Mouse (Mus musculus): ENCODE results near the gene Atf1. TPM values are rescaled to one million over a fixed set of nuclear protein-coding genes. Genes with fewer than 3 reads are reported as not detected.

Atf1 gene
- total and polyA plus RNA-seq, 2 experiments, result 11.2 to 36.3 TPM

- no peaks in the 10 kb centered on the region for H3K4me1 ChIP-seq (ENCODE audit: control insufficient read depth, insufficient read depth, low read length)
- no peak overlapping the region for H3K4me3 ChIP-seq (ENCODE audit: insufficient read depth, low read depth, low read length)
- no peaks in the 10 kb centered on the region for H3K27me3 ChIP-seq (ENCODE audit: control insufficient read depth, insufficient read depth, low read length)
- H3K27ac ChIP-seq (replicated peaks; ENCODE audit: insufficient read depth, low read depth, low read length), result no peak overlapping the region
- no peak overlapping the region for H3K9ac ChIP-seq (ENCODE audit: low read depth, low read length)
- no peak for DNase-seq (ENCODE audit: extremely low read depth, low read depth, low spot score)
- H3K36me3 ChIP-seq (ENCODE audit: control insufficient read depth, insufficient read depth, low read length), result no peaks in the 10 kb centered on the region
- no peaks in the 10 kb centered on the region for H3K79me2 ChIP-seq (ENCODE audit: control insufficient read depth, insufficient read depth, low read length)
- WGBS, result 96% methylated on average over 4 of the region's 4 CpGs
- TF ChIP-seq CTCF (IDR thresholded peaks at IDR 0.05; ENCODE audit: low read depth, low read length), result no peak
- no peak for TF ChIP-seq POLR2A (IDR thresholded peaks at IDR 0.05; ENCODE audit: extremely low read depth, insufficient read depth, low read length)
Measured at GRCm38 (mm10) chr15:100276403-100276802, 48.8 kb downstream of the Atf1 start.

DNA sequence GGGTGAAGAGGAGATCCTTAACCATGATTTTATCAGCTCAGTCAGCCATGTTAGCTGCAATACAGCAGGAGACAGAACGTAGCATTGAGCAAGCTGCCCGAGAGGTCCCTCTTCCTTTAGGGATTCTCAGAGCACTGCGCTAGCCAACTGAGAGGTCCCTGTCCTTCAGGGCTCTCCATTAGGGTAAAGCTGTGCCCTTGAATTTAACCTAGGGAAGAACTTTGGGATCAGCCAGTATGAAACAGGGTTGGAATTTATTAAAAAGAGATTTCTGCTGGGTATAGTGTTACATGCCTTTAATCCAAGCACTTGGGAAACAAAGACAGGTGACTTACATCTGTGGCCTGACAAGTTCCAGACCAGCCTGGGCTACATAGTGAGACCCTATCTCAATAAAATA is 50.0 kb downstream of the Atf1 start:
- Histone ChIP-seq H3K4me3 (ENCODE audit: insufficient read depth, low read depth, low read length) (no peak overlapping the region), H3K27ac (replicated peaks; ENCODE audit: insufficient read depth, low read depth, low read length) (no peak overlapping the region), H3K79me2 (ENCODE audit: control insufficient read depth, insufficient read depth, low read length) (no peaks in the 10 kb centered on the region), H3K9ac (ENCODE audit: low read depth, low read length) (no peak overlapping the region), H3K4me1 (ENCODE audit: control insufficient read depth, insufficient read depth, low read length) (no peaks in the 10 kb centered on the region), H3K27me3 (ENCODE audit: control insufficient read depth, insufficient read depth, low read length) (no peaks in the 10 kb centered on the region), H3K36me3 (ENCODE audit: control insufficient read depth, insufficient read depth, low read length) (no peaks in the 10 kb centered on the region)
- TF ChIP-seq POLR2A (IDR thresholded peaks at IDR 0.05; ENCODE audit: extremely low read depth, insufficient read depth, low read length), result no peak
- TF ChIP-seq CTCF (IDR thresholded peaks at IDR 0.05; ENCODE audit: low read depth, low read length), result no peak
- DNase-seq (ENCODE audit: extremely low read depth, low read depth, low spot score), result no peak
- WGBS, result 98% methylated on average over 3 of the region's 3 CpGs

DNA sequence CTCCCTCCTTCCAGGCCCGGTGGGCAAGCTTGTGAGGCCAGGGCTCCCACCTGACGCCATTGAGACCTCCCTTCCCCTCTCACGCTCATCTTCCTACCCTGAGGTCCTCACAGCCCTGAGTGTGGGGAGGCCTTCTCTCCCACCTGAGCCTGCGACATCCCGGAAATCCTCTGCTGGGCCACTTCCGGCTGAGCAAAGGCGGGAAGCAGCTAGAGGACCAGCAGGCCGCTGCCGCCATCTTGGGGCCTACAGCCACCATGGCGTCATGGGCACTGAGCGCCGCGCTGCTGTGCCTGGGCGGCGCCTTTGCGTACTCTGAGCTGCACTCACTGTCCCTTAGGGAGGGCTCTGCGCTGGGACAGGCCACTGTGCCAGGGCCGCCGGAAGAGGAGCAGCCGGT is 53.0 kb downstream of the Atf1 start, which contains the start of gene Tmprss12:
Gene Tmprss12 (plus strand): TSS at position 212 of the 400 bp plus-strand sequence.
- H3K27me3 ChIP-seq (ENCODE audit: control insufficient read depth, insufficient read depth, low read length), result no peaks in the 10 kb centered on the region
- no peaks in the 10 kb centered on the region for H3K79me2 ChIP-seq (ENCODE audit: control insufficient read depth, insufficient read depth, low read length)
- no peak within 1 kb of the TSS for H3K4me3 ChIP-seq (ENCODE audit: insufficient read depth, low read depth, low read length)
- TF ChIP-seq CTCF (IDR thresholded peaks at IDR 0.05; ENCODE audit: low read depth, low read length) (no peak), POLR2A (IDR thresholded peaks at IDR 0.05; ENCODE audit: extremely low read depth, insufficient read depth, low read length) (no peak)
- H3K9ac ChIP-seq (ENCODE audit: low read depth, low read length), result no peak within 1 kb of the TSS
- WGBS, result 96% methylated on average over 20 of the region's 20 CpGs
- no peaks in the 10 kb centered on the region for H3K36me3 ChIP-seq (ENCODE audit: control insufficient read depth, insufficient read depth, low read length)
- no peak for DNase-seq (ENCODE audit: extremely low read depth, low read depth, low spot score)
- H3K4me1 ChIP-seq (ENCODE audit: control insufficient read depth, insufficient read depth, low read length), result no peaks in the 10 kb centered on the region
- no peak within 1 kb of the TSS for H3K27ac ChIP-seq (replicated peaks; ENCODE audit: insufficient read depth, low read depth, low read length)

DNA sequence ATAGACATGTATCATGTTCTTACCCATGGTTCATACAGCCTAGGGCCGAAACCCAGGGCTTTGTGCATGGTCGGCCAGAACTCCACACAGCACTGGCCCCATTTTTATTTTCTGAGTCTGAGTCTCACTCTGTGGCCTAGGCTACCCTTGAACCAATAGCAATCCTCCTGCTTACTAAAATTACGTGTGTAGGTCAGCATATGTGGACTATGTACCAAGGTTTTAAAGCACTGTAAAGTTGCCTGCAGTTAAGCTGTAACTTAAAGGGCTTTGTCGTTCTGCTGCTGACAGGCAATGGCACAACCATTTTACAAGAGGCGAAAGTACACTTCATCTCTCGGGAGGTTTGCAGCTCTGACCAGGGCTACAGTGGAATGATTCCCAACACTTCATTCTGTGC is 61.4 kb downstream of the Atf1 start:
- no peaks in the 10 kb centered on the region for H3K79me2 ChIP-seq (ENCODE audit: control insufficient read depth, insufficient read depth, low read length)
- no peaks in the 10 kb centered on the region for H3K27me3 ChIP-seq (ENCODE audit: control insufficient read depth, insufficient read depth, low read length)
- no peaks in the 10 kb centered on the region for H3K4me1 ChIP-seq (ENCODE audit: control insufficient read depth, insufficient read depth, low read length)
- DNase-seq (ENCODE audit: extremely low read depth, low read depth, low spot score), result no peak
- H3K27ac ChIP-seq (replicated peaks; ENCODE audit: insufficient read depth, low read depth, low read length), result no peak overlapping the region
- H3K36me3 ChIP-seq (ENCODE audit: control insufficient read depth, insufficient read depth, low read length), result no peaks in the 10 kb centered on the region
- TF ChIP-seq CTCF (IDR thresholded peaks at IDR 0.05; ENCODE audit: low read depth, low read length) (no peak), POLR2A (IDR thresholded peaks at IDR 0.05; ENCODE audit: extremely low read depth, insufficient read depth, low read length) (no peak)
- H3K9ac ChIP-seq (ENCODE audit: low read depth, low read length), result no peak overlapping the region
- WGBS, result 91% methylated on average over 6 of the region's 6 CpGs
- H3K4me3 ChIP-seq (ENCODE audit: insufficient read depth, low read depth, low read length), result no peak overlapping the region

DNA sequence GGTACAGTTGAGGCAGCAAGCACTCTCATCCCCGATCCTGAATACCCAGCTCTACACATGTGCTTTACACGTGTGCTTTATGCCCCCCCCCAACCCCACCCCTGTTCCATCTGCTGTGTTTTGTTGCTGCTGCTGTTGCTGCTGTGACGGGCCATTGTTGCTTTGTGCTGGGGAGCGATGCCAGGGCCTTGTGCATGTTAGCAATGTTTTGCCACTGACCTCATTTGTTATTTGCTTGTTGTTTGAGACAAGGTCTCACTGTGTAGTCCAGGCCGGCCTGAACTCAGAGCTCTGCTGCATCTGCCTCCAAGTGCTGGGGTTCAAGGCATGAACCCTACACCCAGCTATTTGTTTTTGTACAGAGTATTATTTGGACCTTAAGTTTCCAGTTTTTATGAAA is 63.2 kb downstream of the Atf1 start:
- no peak overlapping the region for H3K27ac ChIP-seq (replicated peaks; ENCODE audit: insufficient read depth, low read depth, low read length)
- WGBS, result 84% methylated on average over 5 of the region's 5 CpGs
- H3K9ac ChIP-seq (ENCODE audit: low read depth, low read length), result no peak overlapping the region
- no peaks in the 10 kb centered on the region for H3K36me3 ChIP-seq (ENCODE audit: control insufficient read depth, insufficient read depth, low read length)
- no peaks in the 10 kb centered on the region for H3K27me3 ChIP-seq (ENCODE audit: control insufficient read depth, insufficient read depth, low read length)
- TF ChIP-seq POLR2A (IDR thresholded peaks at IDR 0.05; ENCODE audit: extremely low read depth, insufficient read depth, low read length), result no peak
- no peak for TF ChIP-seq CTCF (IDR thresholded peaks at IDR 0.05; ENCODE audit: low read depth, low read length)
- H3K4me1 ChIP-seq (ENCODE audit: control insufficient read depth, insufficient read depth, low read length), result no peaks in the 10 kb centered on the region
- no peak overlapping the region for H3K4me3 ChIP-seq (ENCODE audit: insufficient read depth, low read depth, low read length)
- no peak for DNase-seq (ENCODE audit: extremely low read depth, low read depth, low spot score)
- no peaks in the 10 kb centered on the region for H3K79me2 ChIP-seq (ENCODE audit: control insufficient read depth, insufficient read depth, low read length)

DNA sequence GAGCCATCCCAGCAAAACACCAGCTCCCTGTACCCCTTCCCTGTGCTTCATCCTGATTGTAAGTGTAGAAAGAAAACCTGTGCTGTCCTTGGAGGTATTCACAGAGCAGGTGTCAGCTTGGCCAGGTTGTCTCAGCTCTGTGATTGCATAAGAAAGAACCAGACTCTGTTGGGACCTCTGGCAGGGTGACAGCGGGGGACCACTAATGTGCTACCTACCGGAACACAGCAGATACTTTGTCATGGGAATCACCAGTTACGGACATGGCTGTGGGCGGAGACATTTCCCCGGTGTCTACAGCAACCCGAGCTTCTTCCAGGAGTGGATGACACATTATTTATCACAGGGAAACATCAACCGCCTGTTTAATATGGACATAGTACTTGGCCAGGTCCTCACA is 64.7 kb downstream of the Atf1 start:
- H3K9ac ChIP-seq (ENCODE audit: low read depth, low read length), result no peak overlapping the region
- no peak overlapping the region for H3K4me3 ChIP-seq (ENCODE audit: insufficient read depth, low read depth, low read length)
- TF ChIP-seq CTCF (IDR thresholded peaks at IDR 0.05; ENCODE audit: low read depth, low read length) (no peak), POLR2A (IDR thresholded peaks at IDR 0.05; ENCODE audit: extremely low read depth, insufficient read depth, low read length) (no peak)
- no peaks in the 10 kb centered on the region for H3K79me2 ChIP-seq (ENCODE audit: control insufficient read depth, insufficient read depth, low read length)
- no peaks in the 10 kb centered on the region for H3K27me3 ChIP-seq (ENCODE audit: control insufficient read depth, insufficient read depth, low read length)
- no peaks in the 10 kb centered on the region for H3K4me1 ChIP-seq (ENCODE audit: control insufficient read depth, insufficient read depth, low read length)
- WGBS, result 82% methylated on average over 7 of the region's 7 CpGs
- DNase-seq (ENCODE audit: extremely low read depth, low read depth, low spot score), result no peak
- H3K36me3 ChIP-seq (ENCODE audit: control insufficient read depth, insufficient read depth, low read length), result no peaks in the 10 kb centered on the region
- no peak overlapping the region for H3K27ac ChIP-seq (replicated peaks; ENCODE audit: insufficient read depth, low read depth, low read length)

All from liver, adult 2 months (tissue).